Mouse (Mus musculus): ENCODE results near the gene Gm4707. TPM values are rescaled to one million over a fixed set of nuclear protein-coding genes. Genes with fewer than 3 reads are reported as not detected.

The Gm4707 gene
- polyA plus RNA-seq, 1 experiment from 2014 or later = 2.2 TPM

- H3K4me2 ChIP-seq (ENCODE audit: low read depth, low read length) = no peak overlapping the region
- WGBS = 92% methylated on average over 7 of the region's 7 CpGs
- H3K27me3 ChIP-seq (ENCODE audit: control insufficient read depth, insufficient read depth, low read length) = no peaks in the 10 kb centered on the region
- H3K9me3 ChIP-seq (ENCODE audit: control insufficient read depth, low read length) = no peaks in the 10 kb centered on the region
- H3K36me3 ChIP-seq (ENCODE audit: control insufficient read depth, insufficient read depth, low read length) = no peaks in the 10 kb centered on the region
- no peak overlapping the region for H3K9ac ChIP-seq (replicated peaks; ENCODE audit: low read depth, low read length)
- H3K4me1 ChIP-seq (ENCODE audit: control insufficient read depth, insufficient read depth, low read length) = no peaks in the 10 kb centered on the region
- ATAC-seq (ENCODE audit: low read depth) = no peak
- H3K4me3 ChIP-seq (ENCODE audit: low read depth, low read length) = no peak overlapping the region
- H3K27ac ChIP-seq (ENCODE audit: low read depth, low read length) = no peak overlapping the region
Measured at GRCm38 (mm10) chr17:71483418-71484060, 23.8 kb upstream of the Gm4707 start.

- H3K9me3 ChIP-seq (ENCODE audit: control insufficient read depth, low read length) = no peaks in the 10 kb centered on the region
Measured at GRCm38 (mm10) chr17:71479381-71479901, 19.7 kb upstream of the Gm4707 start.

DNA sequence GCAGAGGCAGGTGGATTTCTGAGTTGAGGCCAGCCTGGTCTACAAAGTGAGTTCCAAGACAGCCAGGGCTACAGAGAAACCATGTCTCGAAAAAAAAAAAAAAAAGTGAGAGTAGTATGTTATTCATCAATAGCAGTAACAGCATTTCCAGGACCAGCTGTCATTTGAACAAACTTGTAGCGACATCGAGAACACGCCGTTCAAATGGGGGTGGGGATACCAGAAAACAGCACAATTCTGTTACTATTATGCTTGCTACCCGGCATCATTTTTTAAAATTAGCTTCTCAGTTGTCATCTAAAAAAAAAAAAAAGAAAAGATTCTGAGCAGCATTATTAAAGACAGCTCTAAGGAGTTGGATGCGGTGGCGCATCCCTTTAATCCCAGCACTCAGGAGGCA, 17.8 kb upstream of the Gm4707 start:
- Histone ChIP-seq H3K9ac (replicated peaks; ENCODE audit: low read depth, low read length) (no peak overlapping the region), H3K9me3 (ENCODE audit: control insufficient read depth, low read length) (no peaks in the 10 kb centered on the region), H3K36me3 (ENCODE audit: control insufficient read depth, insufficient read depth, low read length) (no peaks in the 10 kb centered on the region), H3K27ac (ENCODE audit: low read depth, low read length) (no peak overlapping the region), H3K4me1 (ENCODE audit: control insufficient read depth, insufficient read depth, low read length) (peaks cover 8% of the 10 kb centered on the region), H3K4me2 (ENCODE audit: low read depth, low read length) (no peak overlapping the region), H3K4me3 (ENCODE audit: low read depth, low read length) (no peak overlapping the region), H3K27me3 (ENCODE audit: control insufficient read depth, insufficient read depth, low read length) (no peaks in the 10 kb centered on the region)
- ATAC-seq (ENCODE audit: low read depth) = no peak
- WGBS = 96% methylated on average over 8 of the region's 8 CpGs

More at GRCm38 (mm10) chr17:71479381-71479901, 19.7 kb upstream of the Gm4707 start:
- H3K27ac ChIP-seq (ENCODE audit: low read depth, low read length) = no peak overlapping the region
- H3K36me3 ChIP-seq (ENCODE audit: control insufficient read depth, insufficient read depth, low read length) = no peaks in the 10 kb centered on the region
- H3K4me1 ChIP-seq (ENCODE audit: control insufficient read depth, insufficient read depth, low read length) = peaks cover under 1% of the 10 kb centered on the region; the same call in 1 of the 2 replicates
- no peaks in the 10 kb centered on the region for H3K27me3 ChIP-seq (ENCODE audit: control insufficient read depth, insufficient read depth, low read length)
- 66% methylated on average over 5 of the region's 5 CpGs for WGBS
- H3K4me3 ChIP-seq (ENCODE audit: low read depth, low read length) = no peak overlapping the region
- no peak overlapping the region for H3K4me2 ChIP-seq (ENCODE audit: low read depth, low read length)
- no peak overlapping the region for H3K9ac ChIP-seq (replicated peaks; ENCODE audit: low read depth, low read length)
- ATAC-seq (ENCODE audit: low read depth) = no peak

DNA sequence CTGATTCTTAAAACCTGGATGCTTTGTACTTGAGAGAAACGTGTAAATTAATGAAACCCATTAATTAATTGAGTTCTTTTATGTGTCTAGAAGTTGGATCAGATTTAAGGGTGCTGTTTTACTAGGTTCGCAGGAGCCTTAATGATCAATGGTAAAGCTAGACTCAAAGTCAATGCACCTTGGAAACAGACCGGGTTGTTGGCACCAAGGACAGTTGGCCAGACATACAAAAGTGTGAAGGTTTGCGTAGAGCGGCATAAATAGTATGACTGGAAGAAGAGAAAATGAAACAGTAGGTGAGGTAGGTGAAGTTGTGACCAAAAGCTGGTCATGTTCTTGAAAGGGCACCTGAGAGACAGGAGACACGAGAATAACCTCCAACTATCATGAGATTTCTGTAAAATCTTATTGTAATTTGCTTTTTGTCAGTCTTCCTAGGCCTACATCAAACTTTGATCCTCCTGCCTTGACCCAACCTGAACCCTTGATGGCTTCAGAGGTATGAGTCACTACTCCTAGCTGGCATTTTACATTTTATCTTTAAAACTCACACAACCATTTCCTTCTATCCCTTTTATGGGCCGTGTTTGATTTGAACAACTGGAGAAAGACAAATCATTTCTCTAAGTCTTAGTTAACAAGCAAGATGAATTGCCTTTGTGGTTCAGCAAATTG, 16.8 kb upstream of the Gm4707 start:
- H3K9ac ChIP-seq (replicated peaks; ENCODE audit: low read depth, low read length) = no peak overlapping the region; the same call in 1 of the 2 replicates
- no peaks in the 10 kb centered on the region for H3K36me3 ChIP-seq (ENCODE audit: control insufficient read depth, insufficient read depth, low read length)
- no peak for ATAC-seq (ENCODE audit: low read depth)
- H3K27me3 ChIP-seq (ENCODE audit: control insufficient read depth, insufficient read depth, low read length) = no peaks in the 10 kb centered on the region
- H3K4me2 ChIP-seq (ENCODE audit: low read depth, low read length) = peak overlapping the region; percentile 84
- peak overlapping the region; percentile 92 for H3K4me3 ChIP-seq (ENCODE audit: low read depth, low read length)
- H3K4me1 ChIP-seq (ENCODE audit: control insufficient read depth, insufficient read depth, low read length) = peaks cover 8% of the 10 kb centered on the region
- H3K9me3 ChIP-seq (ENCODE audit: control insufficient read depth, low read length) = no peaks in the 10 kb centered on the region
- peak overlapping the region; percentile 99 for H3K27ac ChIP-seq (ENCODE audit: low read depth, low read length)
- 77% methylated on average over 7 of the region's 7 CpGs for WGBS

- under 1% methylated on average over 31 of the region's 31 CpGs for WGBS
- Histone ChIP-seq H3K4me3 (ENCODE audit: low read depth, low read length) (peak overlapping the region; percentile 92), H3K4me1 (ENCODE audit: control insufficient read depth, insufficient read depth, low read length) (peaks cover 8% of the 10 kb centered on the region), H3K27ac (ENCODE audit: low read depth, low read length) (peak overlapping the region; percentile 99), H3K36me3 (ENCODE audit: control insufficient read depth, insufficient read depth, low read length) (no peaks in the 10 kb centered on the region), H3K4me2 (ENCODE audit: low read depth, low read length) (peak overlapping the region; percentile 84), H3K9me3 (ENCODE audit: control insufficient read depth, low read length) (no peaks in the 10 kb centered on the region), H3K9ac (replicated peaks; ENCODE audit: low read depth, low read length) (peak overlapping the region; percentile 97), H3K27me3 (ENCODE audit: control insufficient read depth, insufficient read depth, low read length) (no peaks in the 10 kb centered on the region)
- peak; percentile 81 for ATAC-seq (ENCODE audit: low read depth)
Measured at GRCm38 (mm10) chr17:71475705-71476089, 16.0 kb upstream of the Gm4707 start.

GRCm38 (mm10) chr17:71474762-71475704, 15.3 kb upstream of the Gm4707 start, which contains the start of gene Smchd1:
Gene Smchd1, minus strand, starts transcription at chr17:71475343.
- Histone ChIP-seq H3K27ac (ENCODE audit: low read depth, low read length) (peak within 1 kb of the TSS; percentile 99), H3K4me1 (ENCODE audit: control insufficient read depth, insufficient read depth, low read length) (peaks cover 8% of the 10 kb centered on the region), H3K4me3 (ENCODE audit: low read depth, low read length) (peak within 1 kb of the TSS; percentile 92), H3K27me3 (ENCODE audit: control insufficient read depth, insufficient read depth, low read length) (no peaks in the 10 kb centered on the region), H3K9me3 (ENCODE audit: control insufficient read depth, low read length) (no peaks in the 10 kb centered on the region), H3K36me3 (ENCODE audit: control insufficient read depth, insufficient read depth, low read length) (no peaks in the 10 kb centered on the region), H3K9ac (replicated peaks; ENCODE audit: low read depth, low read length) (peak within 1 kb of the TSS; percentile 97), H3K4me2 (ENCODE audit: low read depth, low read length) (peak within 1 kb of the TSS; percentile 84)
- ATAC-seq (ENCODE audit: low read depth) = peak; percentile 95
- under 1% methylated on average over 86 of the region's 109 CpGs for WGBS

GRCm38 (mm10) chr17:71474128-71474527, 14.4 kb upstream of the Gm4707 start:
- Histone ChIP-seq H3K4me1 (ENCODE audit: control insufficient read depth, insufficient read depth, low read length) (peaks cover 8% of the 10 kb centered on the region), H3K27ac (ENCODE audit: low read depth, low read length) (no peak overlapping the region), H3K4me3 (ENCODE audit: low read depth, low read length) (peak overlapping the region; percentile 92), H3K27me3 (ENCODE audit: control insufficient read depth, insufficient read depth, low read length) (no peaks in the 10 kb centered on the region), H3K9ac (replicated peaks; ENCODE audit: low read depth, low read length) (peak overlapping the region; percentile 97), H3K9me3 (ENCODE audit: control insufficient read depth, low read length) (no peaks in the 10 kb centered on the region), H3K4me2 (ENCODE audit: low read depth, low read length) (peak overlapping the region; percentile 84), H3K36me3 (ENCODE audit: control insufficient read depth, insufficient read depth, low read length) (no peaks in the 10 kb centered on the region)
- no peak for ATAC-seq (ENCODE audit: low read depth)
- 13% methylated on average over 8 of the region's 8 CpGs for WGBS

DNA sequence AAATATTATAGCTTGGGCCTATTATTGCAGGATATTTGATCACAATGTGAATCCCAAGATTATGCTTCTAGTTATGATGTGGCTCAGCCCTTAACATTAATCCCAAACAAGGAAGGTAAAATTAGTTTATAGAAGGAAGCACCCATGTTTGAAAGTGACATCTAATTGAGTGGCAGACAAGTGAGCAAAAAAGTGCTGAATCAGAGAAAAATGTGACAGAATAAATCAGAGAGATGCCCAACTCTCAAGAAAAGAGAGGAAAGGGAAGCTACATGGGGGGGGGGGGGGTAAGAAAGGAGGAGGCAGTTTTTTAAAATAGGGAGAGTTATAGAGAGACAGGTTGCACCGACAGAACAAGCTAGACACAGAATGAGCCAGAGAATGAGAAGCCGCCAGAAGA, 11.5 kb upstream of the Gm4707 start:
- H3K9me3 ChIP-seq (ENCODE audit: control insufficient read depth, low read length) = no peaks in the 10 kb centered on the region
- WGBS = 77% methylated on average over 2 of the region's 2 CpGs

More for the DNA sequence above, 11.5 kb upstream of the Gm4707 start:
- peaks cover 8% of the 10 kb centered on the region for H3K4me1 ChIP-seq (ENCODE audit: control insufficient read depth, insufficient read depth, low read length)
- no peak overlapping the region for H3K9ac ChIP-seq (replicated peaks; ENCODE audit: low read depth, low read length)
- no peak for ATAC-seq (ENCODE audit: low read depth)
- no peaks in the 10 kb centered on the region for H3K36me3 ChIP-seq (ENCODE audit: control insufficient read depth, insufficient read depth, low read length)
- no peaks in the 10 kb centered on the region for H3K27me3 ChIP-seq (ENCODE audit: control insufficient read depth, insufficient read depth, low read length)
- no peak overlapping the region for H3K4me3 ChIP-seq (ENCODE audit: low read depth, low read length)
- no peak overlapping the region for H3K4me2 ChIP-seq (ENCODE audit: low read depth, low read length)
- no peak overlapping the region for H3K27ac ChIP-seq (ENCODE audit: low read depth, low read length)
